Mouse (Mus musculus): ENCODE measurements around the gene Rpa2. TPM values are rescaled to one million over a fixed set of nuclear protein-coding genes. Genes with fewer than 3 reads are reported as not detected.
"Not testable (repeated sequence)": the region's sequence is repeated elsewhere in the genome, so short reads cannot be mapped to it uniquely, and the experiment has no call there.

Rpa2 gene
- polyA plus RNA-seq, 1 experiment = 9.9 TPM

DNA sequence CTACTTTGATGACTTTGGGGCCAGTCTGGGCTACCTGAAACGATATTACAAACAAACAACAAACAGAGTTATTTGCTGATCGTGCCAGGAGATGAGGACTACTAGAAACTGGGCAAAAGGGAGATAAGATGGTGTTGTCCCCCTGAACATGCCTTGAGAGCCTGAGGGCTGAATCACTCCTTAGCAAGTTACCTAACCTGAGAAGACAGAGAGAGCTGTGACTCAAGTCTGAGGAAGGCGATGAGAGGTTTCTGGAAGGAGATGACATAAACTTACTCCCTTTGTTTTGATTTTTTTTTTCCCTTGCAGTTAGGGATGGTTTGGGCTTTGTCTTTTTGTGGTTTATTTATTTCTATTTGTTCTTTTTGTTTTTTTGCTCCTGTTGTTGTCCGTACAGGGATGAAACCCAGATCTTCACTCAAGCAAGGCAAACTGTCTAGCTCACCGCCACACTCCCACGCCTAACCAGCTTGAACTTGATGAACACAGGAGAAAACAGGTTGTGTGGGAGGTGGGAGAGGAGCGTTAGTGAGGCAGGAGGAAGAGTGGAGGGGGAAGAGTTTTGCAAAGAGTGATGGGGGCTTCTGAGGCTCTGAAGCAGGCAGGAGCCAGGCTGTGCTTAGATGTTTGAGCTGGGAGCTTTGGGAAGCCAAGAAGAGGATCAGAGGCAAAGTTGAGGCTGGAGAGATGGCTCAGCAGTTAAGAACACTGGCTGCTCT is 10.3 kb upstream of the Rpa2 start:
- H3K4me3 ChIP-seq (replicated peaks) = no peak overlapping the region
- H3K4me1 ChIP-seq (ENCODE audit: control insufficient read depth) = peaks cover 5% of the 10 kb centered on the region
- H3K27me3 ChIP-seq (ENCODE audit: control insufficient read depth) = peaks cover 57% of the 10 kb centered on the region
- H3K9me3 ChIP-seq (ENCODE audit: control insufficient read depth, low read length) = no peaks in the 10 kb centered on the region; the same call in 1 of the 2 replicates
- H3K36me3 ChIP-seq (ENCODE audit: control insufficient read depth) = no peaks in the 10 kb centered on the region
- TF ChIP-seq GATA1 (IDR thresholded peaks at IDR 0.05; ENCODE audit: low read length) (no peak), TAL1 (IDR thresholded peaks at IDR 0.05; ENCODE audit: low read length) (no peak)

DNA sequence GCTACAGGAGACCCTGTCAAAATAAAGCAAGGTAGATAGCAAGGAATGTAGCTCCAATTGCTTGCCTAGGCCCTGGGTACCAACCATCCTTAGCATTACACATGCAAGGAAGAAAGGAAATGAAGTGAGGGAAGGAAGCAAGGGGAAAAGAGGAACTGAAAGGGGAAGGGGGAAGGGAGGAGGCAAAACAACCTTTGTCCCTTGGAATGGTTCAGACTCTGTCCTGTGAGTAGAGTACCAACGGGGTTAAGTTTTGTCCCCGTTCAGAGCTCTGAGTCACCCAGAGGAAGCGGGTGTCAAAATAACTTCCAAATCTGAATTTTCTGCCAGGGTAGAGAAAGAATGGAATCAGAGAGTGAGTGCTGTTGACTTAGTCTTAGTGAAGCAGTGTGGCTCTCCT is 7.8 kb upstream of the Rpa2 start:
- Histone ChIP-seq H3K4me3 (replicated peaks) (no peak overlapping the region), H3K27me3 (ENCODE audit: control insufficient read depth) (peaks cover 48% of the 10 kb centered on the region)

DNA sequence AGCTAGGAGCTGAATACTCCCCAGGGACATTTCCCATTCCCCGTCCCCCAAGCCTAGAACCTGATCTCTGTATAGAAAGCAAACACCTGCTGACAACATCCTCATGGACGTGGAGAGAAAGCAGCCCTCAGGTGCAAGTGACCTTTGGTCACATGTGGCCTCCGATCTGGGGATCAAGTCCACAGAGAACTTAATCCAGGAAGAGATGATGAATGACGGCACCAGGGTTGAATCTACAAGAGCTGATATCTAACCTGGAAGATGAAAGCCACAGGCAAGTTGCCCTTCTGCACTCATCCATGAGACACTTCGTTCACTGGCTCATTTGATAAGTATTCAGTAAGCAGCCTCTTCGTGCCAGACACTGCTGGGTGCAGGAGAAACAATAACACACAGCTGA is 5.5 kb upstream of the Rpa2 start:
- TF ChIP-seq GATA1 (IDR thresholded peaks at IDR 0.05; ENCODE audit: low read length) = no peak
- no peak for TF ChIP-seq TAL1 (IDR thresholded peaks at IDR 0.05; ENCODE audit: low read length)
- Histone ChIP-seq H3K27me3 (ENCODE audit: control insufficient read depth) (peaks cover 25% of the 10 kb centered on the region), H3K4me1 (ENCODE audit: control insufficient read depth) (peaks cover 7% of the 10 kb centered on the region), H3K36me3 (ENCODE audit: control insufficient read depth) (no peaks in the 10 kb centered on the region), H3K9me3 (ENCODE audit: control insufficient read depth, low read length) (no peaks in the 10 kb centered on the region), H3K4me3 (replicated peaks) (no peak overlapping the region)

More for the DNA sequence above, 7.8 kb upstream of the Rpa2 start:
- no peak for TF ChIP-seq GATA1 (IDR thresholded peaks at IDR 0.05; ENCODE audit: low read length)
- TF ChIP-seq TAL1 (IDR thresholded peaks at IDR 0.05; ENCODE audit: low read length) = no peak
- Histone ChIP-seq H3K9me3 (ENCODE audit: control insufficient read depth, low read length) (no peaks in the 10 kb centered on the region; the same call in 1 of the 2 replicates), H3K36me3 (ENCODE audit: control insufficient read depth) (no peaks in the 10 kb centered on the region), H3K4me1 (ENCODE audit: control insufficient read depth) (peaks cover 5% of the 10 kb centered on the region)

DNA sequence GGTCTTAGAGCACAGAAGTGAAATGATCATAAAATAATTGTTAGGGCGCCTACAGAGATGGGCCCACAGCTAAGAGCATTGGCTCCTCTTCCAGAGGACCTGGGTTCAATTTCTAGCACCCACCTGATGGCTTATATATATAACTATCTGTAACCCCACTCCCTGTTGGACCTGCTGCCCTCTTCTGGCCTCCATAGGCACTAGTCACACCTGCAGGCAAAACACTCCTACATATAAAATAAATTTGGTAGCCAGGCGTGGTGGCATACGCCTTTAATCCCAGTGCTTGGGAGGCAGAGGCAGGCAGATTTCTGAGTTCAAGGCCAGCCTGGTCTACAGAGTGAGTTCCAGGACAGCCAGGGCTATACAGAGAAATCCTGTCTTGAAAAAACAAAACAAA is 5.0 kb upstream of the Rpa2 start:
- H3K9me3 ChIP-seq (ENCODE audit: control insufficient read depth, low read length); H3K4me3 ChIP-seq (replicated peaks); H3K36me3 ChIP-seq (ENCODE audit: control insufficient read depth): not testable (repeated sequence)
- H3K4me1 ChIP-seq (ENCODE audit: control insufficient read depth) = peaks cover 10% of the 10 kb centered on the region
- H3K27me3 ChIP-seq (ENCODE audit: control insufficient read depth) = peaks cover 20% of the 10 kb centered on the region

DNA sequence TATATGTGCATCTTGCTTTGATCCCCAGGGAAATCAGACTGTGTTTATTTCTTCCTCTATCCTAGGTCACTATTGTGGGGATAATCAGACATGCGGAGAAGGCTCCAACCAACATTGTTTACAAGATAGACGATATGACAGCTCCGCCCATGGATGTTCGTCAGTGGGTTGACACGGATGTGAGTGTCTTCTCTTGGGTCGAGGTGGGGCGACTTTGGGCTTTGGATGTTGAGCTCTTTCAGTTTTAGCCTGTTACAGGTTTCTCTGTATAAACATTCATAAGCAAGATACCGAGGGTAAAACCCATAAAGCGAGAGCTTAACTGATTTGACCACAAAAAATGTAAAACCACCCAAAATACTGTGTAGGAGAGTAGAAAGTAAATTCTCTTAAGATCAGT is 3.6 kb downstream of the Rpa2 start:
- Histone ChIP-seq H3K4me1 (ENCODE audit: control insufficient read depth) (peaks cover 30% of the 10 kb centered on the region), H3K9me3 (ENCODE audit: control insufficient read depth, low read length) (no peaks in the 10 kb centered on the region), H3K4me3 (replicated peaks) (no peak overlapping the region), H3K36me3 (ENCODE audit: control insufficient read depth) (peaks cover 81% of the 10 kb centered on the region), H3K27me3 (ENCODE audit: control insufficient read depth) (no peaks in the 10 kb centered on the region)
- TF ChIP-seq TAL1 (IDR thresholded peaks at IDR 0.05; ENCODE audit: low read length) = no peak
- no peak for TF ChIP-seq GATA1 (IDR thresholded peaks at IDR 0.05; ENCODE audit: low read length)

DNA sequence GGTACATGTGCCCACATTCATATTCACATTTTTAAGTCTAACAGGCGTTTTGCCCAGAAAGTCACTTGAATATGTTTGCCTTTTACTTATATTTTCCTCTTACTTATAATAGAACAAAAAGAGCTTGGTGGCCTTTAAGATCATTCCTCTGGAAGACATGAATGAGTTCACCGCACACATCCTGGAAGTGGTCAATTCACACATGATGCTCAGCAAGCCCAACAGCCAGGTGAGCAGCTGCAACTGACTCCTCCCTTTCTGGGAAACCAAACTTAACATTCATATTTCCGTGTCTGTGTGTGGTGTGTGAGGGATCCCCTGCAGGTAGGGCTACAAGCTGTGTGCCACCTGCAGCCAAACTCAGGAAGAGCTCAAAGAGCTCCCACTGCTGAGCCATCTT is 6.8 kb downstream of the Rpa2 start:
- Histone ChIP-seq H3K27me3 (ENCODE audit: control insufficient read depth) (no peaks in the 10 kb centered on the region), H3K4me1 (ENCODE audit: control insufficient read depth) (peaks cover 9% of the 10 kb centered on the region), H3K36me3 (ENCODE audit: control insufficient read depth) (peaks cover 100% of the 10 kb centered on the region), H3K4me3 (replicated peaks) (no peak overlapping the region), H3K9me3 (ENCODE audit: control insufficient read depth, low read length) (no peaks in the 10 kb centered on the region)
- TF ChIP-seq TAL1 (IDR thresholded peaks at IDR 0.05; ENCODE audit: low read length) (no peak), GATA1 (IDR thresholded peaks at IDR 0.05; ENCODE audit: low read length) (no peak)

DNA sequence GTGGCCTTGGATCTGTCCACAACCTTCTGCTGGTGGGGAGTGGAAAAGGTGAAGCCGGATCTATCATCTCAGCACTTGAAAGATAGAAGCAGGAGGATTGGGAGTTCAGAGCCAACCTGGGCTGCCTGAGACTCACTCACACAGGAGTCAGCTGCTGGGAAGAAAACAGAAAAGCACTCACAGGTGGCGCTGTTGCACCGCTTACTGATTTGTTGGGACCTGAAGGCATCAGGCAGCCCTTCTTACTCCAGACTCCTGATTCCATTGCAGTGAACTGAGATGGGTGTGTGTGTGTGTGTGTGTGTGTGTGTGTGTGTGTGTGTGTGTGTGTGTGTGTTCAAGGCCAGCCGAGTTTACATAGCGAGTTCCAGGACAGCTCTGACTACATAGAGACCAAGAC is 8.6 kb downstream of the Rpa2 start:
- no peaks in the 10 kb centered on the region for H3K4me1 ChIP-seq (ENCODE audit: control insufficient read depth)
- no peak overlapping the region for H3K4me3 ChIP-seq (replicated peaks)
- peaks cover 93% of the 10 kb centered on the region for H3K36me3 ChIP-seq (ENCODE audit: control insufficient read depth)
- TF ChIP-seq GATA1 (IDR thresholded peaks at IDR 0.05; ENCODE audit: low read length) (no peak), TAL1 (IDR thresholded peaks at IDR 0.05; ENCODE audit: low read length) (no peak)
- no peaks in the 10 kb centered on the region for H3K27me3 ChIP-seq (ENCODE audit: control insufficient read depth)
- H3K9me3 ChIP-seq (ENCODE audit: control insufficient read depth, low read length) = no peaks in the 10 kb centered on the region

DNA sequence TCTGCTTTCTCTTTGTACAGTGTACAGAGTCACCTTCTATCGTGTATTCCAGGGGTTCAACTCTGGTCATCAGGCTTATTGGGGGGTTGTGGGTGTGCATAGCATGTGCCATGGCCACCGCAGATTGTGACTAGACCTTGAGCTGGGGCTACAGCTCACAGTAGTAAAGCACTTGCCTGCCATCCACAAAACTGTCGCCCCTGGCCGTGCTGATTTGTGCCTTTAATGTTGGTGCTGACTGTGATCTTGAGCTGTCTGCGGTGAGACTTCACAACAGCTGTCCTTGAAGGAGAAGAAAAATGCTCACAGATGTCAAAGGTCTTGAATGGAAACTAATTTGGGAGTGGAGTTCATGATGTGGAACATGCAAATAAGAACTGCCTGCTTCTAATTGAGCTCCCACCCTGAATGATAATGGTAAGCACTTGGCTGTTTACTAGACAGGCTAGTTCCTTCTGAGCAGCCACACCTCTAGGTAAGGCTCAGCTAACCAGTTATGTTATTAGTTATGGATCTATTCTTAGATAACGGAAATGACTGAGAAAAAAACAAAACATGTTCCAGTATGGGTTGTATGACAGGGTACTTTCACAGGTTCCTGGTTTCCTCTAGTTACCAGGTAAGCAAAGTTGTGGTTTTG is 10.6 kb downstream of the Rpa2 start:
- no peaks in the 10 kb centered on the region for H3K9me3 ChIP-seq (ENCODE audit: control insufficient read depth, low read length)
- TF ChIP-seq TAL1 (IDR thresholded peaks at IDR 0.05; ENCODE audit: low read length) (no peak), GATA1 (IDR thresholded peaks at IDR 0.05; ENCODE audit: low read length) (no peak)

DNA sequence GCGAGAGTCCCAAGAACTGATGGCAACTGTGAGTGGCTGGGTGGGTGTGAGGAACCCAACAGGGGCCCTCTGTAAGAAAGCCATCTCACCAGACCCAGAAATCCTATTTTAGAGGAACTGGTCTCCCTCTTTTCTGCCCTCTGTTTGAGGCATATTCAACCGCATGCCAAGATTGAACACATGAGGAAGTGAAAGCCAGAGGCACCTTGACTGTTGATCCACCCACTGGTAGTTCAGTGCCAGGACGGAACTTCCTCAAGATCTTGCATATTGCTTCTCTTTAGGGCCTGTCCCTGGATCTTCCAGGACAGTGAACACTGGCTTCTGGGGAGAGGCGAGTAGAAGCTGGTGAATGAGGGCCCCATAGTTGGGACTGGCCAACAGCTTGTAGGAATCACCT is 12.2 kb downstream of the Rpa2 start:
- no peak for TF ChIP-seq GATA1 (IDR thresholded peaks at IDR 0.05; ENCODE audit: low read length)
- TF ChIP-seq TAL1 (IDR thresholded peaks at IDR 0.05; ENCODE audit: low read length) = no peak
- peaks cover 6% of the 10 kb centered on the region for H3K4me1 ChIP-seq (ENCODE audit: control insufficient read depth)
- H3K9me3 ChIP-seq (ENCODE audit: control insufficient read depth, low read length) = no peaks in the 10 kb centered on the region
- no peaks in the 10 kb centered on the region for H3K27me3 ChIP-seq (ENCODE audit: control insufficient read depth)
- H3K36me3 ChIP-seq (ENCODE audit: control insufficient read depth) = peaks cover 58% of the 10 kb centered on the region
- H3K4me3 ChIP-seq (replicated peaks) = no peak overlapping the region

More for the DNA sequence above, 10.6 kb downstream of the Rpa2 start:
- Histone ChIP-seq H3K36me3 (ENCODE audit: control insufficient read depth) (peaks cover 74% of the 10 kb centered on the region), H3K4me3 (replicated peaks) (no peak overlapping the region), H3K27me3 (ENCODE audit: control insufficient read depth) (no peaks in the 10 kb centered on the region), H3K4me1 (ENCODE audit: control insufficient read depth) (peaks cover 1% of the 10 kb centered on the region; the same call in 1 of the 2 replicates)
